Mouse (Mus musculus) testis, postnatal 10 days (tissue): ENCODE measurements around the gene Sptlc2.

Experiments
- DNase-seq: peaks from one replicate; pipeline ENCODE4 v3.0.0; 2021; ENCODE audit warnings: low spot score

Gene Sptlc2

DNA sequence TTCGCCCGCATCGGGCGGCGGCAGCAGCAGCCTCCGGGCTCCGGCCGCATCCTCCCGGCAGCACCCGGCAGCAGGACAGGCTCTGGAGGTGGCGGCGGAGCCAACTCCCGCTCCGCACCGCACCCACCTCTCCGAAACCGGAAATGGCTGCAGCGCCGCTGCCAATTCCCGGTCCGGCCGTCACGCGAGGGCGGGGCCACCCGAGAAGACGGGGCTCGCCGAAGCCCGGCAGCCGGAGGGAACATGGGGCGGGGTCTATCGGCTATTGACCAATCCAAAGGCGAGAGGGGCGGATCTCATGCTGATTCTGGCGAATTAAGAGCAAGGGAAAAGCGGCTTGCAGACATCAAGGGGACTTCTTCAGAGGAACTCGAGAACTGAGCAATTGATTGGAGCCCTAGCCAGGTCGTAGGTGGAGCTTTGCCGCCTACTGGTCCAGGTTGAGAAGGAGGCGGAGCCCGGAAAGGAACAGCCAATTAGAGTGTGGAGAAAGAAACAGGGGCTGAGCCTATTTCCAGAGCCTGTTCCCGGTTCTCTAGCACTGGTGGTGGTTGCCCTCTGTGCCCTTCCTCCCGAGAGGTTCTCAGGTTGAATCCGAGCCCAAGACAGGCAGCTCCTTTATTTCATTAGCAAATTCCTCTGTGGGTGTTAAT lies at the start of gene Sptlc2:
Sptlc2 (minus strand) TSS at position 234 of the 653 bp plus-strand sequence.
- DNase-seq: peak; percentile 99

DNA sequence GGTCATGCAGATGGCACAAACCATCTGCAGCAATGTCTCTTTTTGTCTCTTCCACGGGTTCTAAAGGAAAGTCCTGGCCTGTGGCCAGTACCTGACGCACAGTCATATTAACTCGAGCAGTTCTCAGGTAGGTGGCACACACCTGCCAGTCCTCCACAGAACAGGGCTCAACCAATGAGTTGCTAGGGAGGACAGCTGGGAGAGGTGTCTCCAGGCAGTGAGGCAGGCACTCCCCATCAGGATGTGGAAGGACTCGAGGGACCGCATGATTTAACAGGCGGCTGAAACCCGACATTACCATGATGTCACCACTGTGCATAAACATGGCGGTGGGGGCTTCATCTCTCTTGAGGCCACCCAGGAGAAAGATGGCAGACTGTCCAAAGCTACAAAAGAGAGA lies 40.7 kb upstream of the Sptlc2 start:
- no peak for DNase-seq

DNA sequence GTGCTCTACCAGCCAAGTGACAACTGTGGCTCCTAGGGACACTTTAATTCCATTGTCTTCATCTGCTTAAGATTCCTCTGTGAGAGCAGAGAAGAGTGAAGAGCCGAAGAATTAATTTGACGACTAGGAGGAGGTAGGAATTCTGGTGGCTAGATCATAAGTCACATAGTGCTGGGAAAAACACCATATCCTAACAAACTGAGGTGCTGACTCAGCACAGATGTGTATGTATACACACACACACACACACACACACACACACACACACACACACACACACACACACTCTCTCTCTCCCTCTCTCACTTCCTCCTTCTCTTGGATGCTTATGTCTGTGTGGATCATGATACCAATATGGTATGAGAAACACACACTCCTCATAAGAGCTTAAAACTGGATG lies 40.1 kb upstream of the Sptlc2 start:
- DNase-seq: no peak

DNA sequence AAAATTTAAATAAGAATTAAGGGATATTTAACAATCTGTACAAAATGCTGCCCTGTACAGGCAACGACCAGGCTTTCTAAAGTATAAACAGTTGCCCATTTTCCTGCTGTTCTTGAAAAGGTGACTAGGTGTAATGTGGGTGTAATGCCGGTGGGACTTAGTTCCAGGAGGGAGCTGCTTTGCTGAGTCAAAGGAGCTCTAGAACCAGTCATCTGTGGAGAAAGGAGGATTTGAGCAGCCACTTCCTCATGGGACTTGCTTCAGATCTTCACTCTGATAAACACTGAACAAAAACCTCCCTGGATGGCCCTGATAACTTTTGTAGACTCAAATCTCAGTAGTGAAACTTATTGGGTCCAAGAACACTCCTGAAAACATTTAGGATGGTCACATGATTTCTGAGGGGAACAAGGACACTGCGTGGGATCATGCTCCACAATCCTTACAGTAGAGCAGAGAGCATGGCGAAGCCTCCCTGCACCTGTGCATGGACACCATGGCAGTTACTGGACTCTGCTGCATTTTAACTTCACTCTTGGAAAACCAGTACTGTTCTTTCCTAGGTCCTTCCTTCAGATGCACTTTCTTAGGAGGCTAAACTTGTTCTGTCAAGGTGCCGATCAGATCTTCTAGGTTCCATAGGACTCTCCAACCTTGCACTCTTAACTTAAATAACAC lies 38.3 kb upstream of the Sptlc2 start:
- no peak for DNase-seq

DNA sequence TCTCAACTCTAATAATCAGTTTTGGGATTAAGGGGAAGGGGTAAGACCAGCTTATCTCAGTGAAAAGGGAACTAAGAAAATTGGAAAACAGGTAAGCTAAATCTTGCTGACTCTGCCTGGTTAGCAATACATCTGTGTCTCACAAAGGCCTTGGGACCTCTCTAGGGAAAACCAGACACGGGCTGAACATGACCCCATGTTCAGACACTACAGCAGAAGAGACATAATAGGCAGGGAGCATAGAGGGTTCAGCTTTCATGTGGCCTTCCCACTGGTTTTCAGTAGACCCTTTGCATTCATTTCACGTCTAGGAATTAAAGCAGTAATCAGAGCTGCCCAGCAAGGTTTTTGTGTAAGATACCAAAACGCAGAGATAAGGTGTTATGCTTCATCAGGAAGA lies 36.4 kb upstream of the Sptlc2 start:
- no peak for DNase-seq

DNA sequence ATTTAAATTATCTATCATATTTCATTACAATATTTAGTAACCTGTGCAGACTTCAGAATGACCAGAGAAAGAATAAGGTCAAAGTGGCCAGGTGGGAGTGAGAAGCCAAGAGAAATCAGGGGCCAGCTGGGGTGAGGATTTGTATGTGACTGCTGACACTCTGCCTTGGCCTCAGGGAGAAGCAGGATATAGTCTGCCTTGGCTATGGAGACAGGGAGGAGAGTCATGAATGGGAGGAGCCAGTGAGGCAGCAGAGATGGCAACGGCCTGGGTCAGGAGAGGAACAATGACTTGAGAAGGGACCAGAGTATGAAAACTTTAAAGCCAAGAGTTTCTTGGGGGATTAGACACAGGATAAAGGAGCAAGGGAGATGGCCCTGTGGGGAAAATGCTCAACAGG lies 35.5 kb upstream of the Sptlc2 start:
- no peak for DNase-seq

DNA sequence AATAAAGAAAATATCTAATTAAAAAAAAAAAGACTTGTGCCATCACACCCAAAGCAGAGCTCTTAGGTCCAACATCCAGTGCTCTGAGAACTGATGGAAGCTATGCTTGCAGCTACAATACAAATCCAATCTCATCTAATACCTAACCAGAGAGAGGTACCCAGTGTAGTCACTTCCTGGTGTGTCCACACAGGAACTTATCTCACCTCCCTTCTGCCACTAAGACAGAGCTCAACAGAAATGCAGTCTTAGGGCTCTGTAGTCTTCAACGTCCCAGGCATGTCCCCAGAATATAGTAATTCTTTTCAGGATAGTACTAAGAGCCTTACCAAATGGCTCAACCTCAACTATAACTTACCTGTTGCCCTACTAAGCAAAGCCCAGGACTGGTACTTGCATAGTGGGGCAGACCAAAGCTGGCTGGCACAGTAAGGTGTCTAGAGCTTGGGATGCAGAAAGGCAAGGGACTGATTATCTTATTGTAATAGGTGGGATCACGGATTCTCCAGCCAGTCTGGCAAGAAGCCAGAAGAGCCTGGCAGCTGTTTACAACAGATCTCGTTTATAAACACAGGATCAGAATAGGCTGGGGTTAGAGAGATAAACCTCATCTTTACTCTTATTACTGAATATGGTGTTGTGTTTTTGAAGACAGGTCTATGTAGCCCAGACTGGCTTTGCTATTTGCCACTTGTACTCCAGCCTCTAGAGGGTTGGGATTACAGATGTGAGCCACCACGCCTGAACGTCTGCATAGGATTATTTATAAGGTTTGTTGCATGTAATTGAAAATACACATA lies 33.8 kb upstream of the Sptlc2 start:
- no peak for DNase-seq

DNA sequence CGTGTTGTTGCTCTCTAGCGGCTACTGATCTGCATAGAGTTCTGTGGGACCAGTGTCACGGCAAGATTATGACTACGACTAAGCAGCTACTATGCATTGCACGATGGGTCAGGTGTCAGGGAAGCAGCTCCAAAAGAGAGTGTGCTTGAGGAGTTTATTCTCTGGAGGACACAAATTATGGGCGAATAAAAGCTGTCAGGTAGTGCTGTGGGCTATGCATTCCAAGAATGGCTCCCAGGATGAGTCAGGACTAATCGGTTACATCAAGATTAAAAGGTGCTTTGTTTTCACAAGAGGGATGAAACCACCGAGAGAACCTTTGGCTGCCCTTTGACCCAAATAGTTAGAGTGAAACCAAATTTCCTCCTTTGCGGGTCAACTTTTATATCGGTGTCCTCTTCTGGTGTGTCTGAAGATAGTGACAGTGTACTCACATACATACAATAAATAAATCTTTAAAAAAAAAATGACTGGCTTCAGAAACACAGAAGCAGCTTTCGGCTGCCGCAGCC lies 31.9 kb upstream of the Sptlc2 start:
- no peak for DNase-seq

DNA sequence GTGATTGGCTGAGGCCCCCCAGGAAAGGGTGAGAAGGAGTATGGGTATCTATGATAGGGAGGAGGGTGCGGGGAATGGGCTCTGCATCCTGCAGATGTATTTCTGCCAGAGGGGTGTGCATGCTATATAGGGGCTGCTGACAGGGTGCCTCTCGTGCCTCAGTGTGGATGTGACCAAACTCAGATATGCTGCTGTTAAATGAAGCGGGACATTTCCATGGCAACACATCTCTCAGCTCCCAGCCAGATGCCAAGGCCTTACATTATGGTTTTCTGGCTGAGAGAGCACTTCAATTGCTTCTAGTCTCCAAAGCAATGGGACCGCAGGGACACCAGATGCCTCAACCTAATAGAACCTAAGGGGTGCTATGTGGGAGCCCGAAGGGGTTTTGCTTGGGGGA lies 30.8 kb upstream of the Sptlc2 start:
- no peak for DNase-seq

DNA sequence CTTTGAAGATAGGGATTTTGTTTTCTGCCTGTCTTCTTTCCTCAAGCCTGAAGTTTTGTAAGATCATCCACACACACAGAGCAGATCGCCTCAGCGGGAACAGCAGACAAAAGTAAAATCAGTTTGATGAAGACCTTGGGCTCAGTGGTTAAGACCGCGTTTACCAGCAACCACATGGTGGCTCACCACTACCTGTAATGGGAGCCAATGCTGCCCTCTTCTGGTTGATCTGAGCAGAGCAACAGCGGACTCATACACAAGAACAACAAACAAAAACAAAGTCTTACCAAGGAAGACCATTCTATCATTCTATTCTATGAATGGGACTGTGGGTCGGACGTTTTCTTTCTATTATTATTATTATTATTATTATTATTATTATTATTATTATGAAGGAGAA lies 28.5 kb upstream of the Sptlc2 start:
- DNase-seq: peak; percentile 74

DNA sequence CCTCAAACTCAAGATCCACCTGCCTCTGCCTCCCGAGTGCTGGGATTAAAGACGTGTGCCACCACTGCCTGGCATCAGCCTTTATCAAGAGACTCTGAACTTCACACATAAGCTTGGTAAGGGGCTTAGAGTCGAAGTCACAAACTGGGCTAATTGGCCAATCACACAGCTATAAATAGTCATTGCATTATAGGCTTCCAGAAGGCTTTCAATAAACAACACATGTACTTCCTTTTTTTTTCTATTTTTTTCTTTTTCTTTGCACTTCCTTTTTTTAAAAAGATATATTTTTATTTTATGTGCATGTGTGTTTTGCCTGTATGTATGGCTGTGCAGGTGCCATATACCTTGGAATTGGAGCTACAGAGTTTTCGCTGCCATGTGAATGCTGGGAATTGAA lies 27.2 kb upstream of the Sptlc2 start:
- DNase-seq: no peak

DNA sequence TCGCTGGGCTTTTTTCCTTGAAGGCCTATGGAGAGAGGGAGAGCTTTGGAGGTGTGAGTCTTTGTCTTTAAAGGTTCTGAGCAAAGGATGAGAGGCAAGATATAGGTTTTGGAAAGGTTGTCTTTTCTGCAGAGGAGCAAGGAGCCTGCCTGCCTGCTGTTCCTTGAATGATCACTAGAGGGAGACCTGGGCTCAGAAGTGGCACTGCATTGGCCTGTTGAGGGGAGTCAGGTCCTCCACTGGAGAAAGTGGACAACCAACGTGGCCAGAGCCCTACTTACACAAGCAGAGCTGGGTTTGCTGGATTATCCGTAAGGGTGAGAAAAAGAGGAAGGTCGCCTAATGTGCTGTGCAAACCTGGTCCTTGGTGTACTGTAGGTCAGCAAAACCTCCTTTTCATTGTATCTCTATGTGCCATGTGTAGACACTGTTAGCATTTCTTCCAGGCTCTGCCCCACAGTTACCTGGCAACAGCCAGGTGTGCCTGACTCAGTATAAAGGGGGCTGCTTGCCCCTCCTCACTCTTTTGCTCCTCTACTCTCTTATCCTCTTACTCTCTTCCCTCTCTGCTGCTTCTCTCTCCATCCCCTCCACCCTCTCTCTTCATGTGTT lies 25.1 kb upstream of the Sptlc2 start:
- DNase-seq: peak; percentile 83

DNA sequence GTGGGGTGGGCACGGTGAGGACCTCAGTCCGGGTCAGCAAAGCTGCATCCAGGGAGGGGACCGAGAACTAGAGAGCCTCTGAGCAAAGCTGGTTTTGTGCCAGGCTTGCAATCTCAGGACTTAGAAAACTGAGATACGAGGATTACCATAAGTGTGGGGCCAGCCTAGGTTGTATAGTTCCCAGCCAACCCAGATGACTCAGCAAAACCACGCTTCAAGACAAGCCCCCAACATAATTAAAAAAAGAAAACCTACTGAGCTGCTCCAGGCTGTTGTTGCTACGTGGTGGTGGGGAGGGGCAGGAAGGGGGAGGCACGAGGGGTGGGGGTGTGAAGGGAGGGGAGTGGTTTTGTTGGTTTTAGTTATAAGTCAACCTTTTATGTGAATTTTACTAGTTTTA lies 22.8 kb upstream of the Sptlc2 start:
- DNase-seq: no peak

DNA sequence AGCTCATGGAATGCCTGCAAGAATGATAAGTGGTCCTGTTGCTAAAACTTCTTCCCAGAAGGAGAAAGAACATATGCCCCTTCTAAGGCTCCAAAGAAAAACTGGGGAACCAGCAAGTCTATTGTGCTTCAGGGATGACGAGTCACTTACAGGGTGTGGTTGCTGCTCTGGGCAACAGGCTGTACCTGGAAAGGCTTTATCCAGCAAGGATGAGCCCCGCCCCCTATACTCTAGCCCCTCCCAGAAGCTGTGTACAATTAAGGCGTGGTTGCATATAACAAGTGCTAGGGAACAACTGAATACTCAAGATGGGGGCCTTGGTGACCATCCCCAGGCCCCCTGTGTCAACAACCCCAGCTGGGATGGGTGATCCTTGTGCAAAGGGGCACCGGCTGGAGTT lies 21.0 kb upstream of the Sptlc2 start:
- DNase-seq: no peak

DNA sequence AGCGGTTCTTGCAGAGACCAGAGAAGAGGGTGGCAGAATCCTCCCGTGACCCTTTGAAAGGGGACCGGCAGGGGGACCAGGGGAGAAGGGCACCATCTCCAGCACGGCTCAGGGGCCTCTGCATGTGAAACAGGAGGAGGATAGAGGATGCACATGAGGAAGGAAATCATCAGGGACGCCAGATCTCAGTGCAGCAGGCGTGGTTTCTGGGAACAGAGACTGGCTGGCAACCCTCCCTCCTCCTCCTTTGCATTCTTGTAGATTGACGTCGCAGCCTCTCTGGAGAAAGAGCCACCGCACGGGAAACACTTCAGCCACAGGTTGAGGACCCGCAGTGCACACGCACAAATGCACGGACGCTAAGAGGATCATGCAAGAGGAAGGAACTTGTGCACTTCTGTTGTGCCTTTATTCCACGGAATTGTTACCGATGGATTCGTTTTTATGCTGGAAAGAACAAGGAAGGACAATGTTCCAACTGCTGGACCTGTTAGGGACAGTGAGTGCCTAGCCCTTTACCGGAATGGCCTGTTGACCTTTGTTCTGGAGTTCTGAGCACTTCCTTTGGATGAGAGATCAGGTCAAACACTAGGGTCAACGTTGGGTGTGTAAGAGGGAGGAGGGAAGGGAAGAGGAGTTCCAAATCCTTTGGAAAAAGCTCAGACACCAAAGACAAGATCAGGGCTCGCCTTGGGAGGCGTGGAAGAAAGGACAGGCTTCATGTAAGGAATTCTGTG lies 19.9 kb upstream of the Sptlc2 start:
- peak; percentile 45 for DNase-seq

DNA sequence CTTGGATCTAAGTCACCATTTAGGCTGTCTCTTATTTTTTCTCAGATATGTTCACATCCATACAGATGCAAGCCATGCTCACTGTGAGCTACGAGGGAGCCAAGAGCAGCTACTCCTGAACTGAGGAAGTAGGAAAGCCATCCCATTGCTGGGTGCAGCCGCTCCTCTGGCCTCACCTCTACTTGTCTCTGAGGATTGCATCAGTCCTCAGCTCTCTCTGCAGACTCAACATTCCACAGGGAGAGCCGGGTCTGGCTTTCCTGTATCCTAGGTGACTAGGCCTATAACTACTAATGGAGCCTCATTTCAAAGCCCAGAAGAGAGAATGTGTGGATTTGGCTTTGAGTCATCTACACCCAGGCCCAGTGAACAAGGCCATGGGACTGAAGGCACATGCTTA lies 17.6 kb upstream of the Sptlc2 start:
- DNase-seq: no peak

DNA sequence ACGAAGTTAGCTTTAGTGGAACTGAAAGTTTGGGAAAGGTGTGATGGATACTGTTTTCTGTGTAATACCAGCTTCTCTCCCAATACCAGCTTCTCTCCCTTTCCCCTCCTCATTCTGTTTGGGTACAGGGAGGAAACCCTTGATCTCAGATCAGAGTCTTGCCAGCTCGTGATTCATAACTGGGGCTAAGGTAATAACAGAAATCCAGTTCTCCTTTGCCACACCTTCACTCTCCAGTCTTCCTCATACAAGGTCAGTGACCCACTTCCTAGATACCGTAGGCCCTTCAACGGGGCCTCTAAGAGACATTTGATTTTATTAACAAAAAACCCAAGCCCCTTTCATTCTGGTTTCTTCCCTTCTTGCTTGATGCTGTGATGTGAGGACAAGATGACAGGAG lies 17.0 kb upstream of the Sptlc2 start:
- no peak for DNase-seq

DNA sequence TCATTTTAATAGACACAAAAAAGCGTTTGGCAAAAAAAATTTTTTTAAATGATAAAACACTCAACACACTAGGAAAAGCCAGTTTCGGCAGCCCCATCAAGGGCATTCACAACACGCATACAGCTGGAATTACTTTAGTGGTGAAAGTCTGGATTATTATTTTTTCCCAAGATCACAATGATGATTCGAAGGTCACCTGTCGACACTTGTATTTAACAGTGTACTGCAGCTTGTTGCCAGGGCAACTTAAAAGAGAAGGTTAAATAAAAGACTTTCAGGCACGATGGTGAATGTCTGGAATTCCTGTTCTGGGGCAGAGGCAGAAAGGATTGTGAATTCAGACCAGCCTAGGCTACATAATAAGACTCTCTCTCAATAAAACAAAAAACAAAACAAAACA lies 13.7 kb upstream of the Sptlc2 start:
- no peak for DNase-seq

DNA sequence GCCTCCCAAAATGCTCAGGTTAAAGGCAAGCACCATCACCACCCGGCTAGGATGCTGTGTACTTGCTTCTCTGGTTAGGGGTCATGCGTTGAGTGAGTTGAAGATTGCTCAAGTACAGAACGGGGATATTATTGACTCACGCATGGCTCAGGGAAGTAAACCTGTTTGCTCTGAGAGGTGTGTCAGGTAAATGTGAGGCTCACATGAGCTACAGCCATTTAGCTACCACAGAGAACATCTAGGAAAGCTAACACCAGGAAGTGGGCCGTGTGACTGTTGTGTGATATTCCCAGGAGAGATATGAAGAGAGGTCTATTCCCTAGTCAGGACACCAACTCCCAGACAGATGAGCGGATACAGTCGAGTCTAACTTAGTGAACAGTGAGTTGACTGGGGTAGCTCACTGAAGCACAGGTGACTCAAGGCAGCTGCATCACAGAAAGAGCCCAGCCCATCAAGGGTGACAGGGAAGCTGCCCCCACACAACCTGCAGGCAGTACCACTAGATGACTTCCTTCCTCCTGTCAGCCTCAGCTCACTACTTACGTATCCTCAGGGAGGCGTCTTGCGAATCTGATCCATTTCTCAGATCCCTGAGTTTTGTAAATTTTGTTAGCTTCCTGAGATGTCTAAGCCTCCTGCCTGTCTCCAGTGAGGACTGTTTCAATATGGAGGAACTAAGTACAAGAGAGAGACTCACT lies 11.1 kb upstream of the Sptlc2 start:
- DNase-seq: no peak

DNA sequence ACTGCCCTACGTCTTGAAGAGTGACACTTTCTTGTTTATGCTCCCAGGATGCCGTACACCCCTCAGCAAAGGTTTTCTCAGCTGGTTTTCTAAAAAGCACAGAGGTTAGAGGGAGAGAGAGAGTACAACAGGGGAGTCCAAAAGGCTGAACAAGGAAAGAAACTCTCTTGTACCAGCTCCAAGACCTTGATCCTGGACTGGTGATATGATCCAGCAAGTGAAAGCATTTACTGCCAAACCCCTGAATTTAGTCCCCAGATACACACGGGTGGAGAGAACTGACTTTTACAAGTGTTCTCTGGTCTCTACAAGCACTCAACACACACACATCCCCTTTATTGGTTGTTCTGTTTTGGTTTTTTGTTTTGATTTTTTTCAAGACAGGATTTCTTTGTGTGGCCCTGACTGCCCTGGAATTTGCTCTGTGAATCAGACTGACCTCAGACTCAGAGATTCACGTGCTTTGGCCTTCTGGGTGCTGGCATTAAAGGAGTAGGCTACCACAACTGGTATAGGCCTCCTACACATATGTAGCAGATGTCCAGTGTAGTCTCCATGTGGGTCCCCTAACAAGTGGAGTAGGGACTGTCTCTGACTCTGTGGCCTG lies 9.8 kb upstream of the Sptlc2 start:
- DNase-seq: no peak

DNA sequence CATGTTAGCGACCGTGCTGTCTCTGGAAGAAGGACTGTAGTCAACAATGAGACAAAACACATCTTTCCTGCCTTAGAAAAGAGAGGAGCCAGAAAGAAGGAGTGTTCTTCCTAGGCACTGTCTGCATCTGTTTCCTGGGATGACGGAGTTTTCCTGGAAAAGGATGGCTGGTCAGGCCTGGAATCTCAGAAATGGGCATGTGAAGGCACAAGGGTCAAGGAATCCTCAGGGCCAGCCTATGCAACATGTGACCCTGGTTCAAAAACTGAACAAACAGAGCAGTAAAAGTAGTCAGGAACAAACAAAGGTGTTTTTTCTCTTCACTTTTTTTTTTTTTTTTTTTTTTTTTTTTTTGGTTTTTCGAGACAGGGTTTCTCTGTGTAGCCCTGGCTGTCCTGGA lies 9.0 kb upstream of the Sptlc2 start:
- no peak for DNase-seq
